Mouse (Mus musculus): Measurements from ENCODE around the gene Zfp618. TPM values are rescaled to one million over a fixed set of nuclear protein-coding genes. Genes with fewer than 3 reads are reported as not detected.

Gene Zfp618
- polyA plus RNA-seq, 1 experiment from 2014 or later: 32.5 TPM

DNA sequence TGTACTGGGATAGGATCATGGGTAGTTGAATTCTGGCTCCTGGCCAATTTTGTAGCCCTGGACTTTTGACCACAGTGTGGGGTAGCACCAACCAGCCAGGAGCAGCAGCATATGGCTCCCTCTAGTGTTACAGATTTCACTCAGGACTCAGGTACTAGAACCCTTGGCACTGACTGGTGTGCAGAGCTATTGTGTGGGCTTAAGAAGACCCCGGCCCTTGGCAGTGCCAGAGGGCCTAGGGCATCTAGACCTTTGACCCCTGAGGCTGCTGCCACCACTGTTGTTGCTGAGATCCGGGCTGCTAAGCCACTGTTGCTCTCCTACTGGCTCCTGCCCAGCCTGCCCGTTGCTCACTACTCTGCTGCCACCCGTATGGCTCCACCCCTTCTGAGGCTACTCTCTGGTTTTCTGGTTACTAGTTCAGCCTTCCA is 54.1 kb downstream of the Zfp618 start:
- H3K36me3 ChIP-seq: no peaks in the 10 kb centered on the region
- no peak overlapping the region for H3K4me2 ChIP-seq
- H3K9me3 ChIP-seq: no peaks in the 10 kb centered on the region
- no peak overlapping the region for H3K9ac ChIP-seq
- H3K27me3 ChIP-seq: no peaks in the 10 kb centered on the region
- ATAC-seq (ENCODE audit: insufficient number of reproducible peaks, low FRiP score, low TSS enrichment, low read depth): 0 out of 2 replicates have a peak, but pooled peaks have one; percentile 40
- 69% methylated on average over 4 of the region's 4 CpGs for WGBS
- no peak overlapping the region for H3K4me3 ChIP-seq
- no peak overlapping the region for H3K27ac ChIP-seq
- peaks cover 10% of the 10 kb centered on the region for H3K4me1 ChIP-seq

DNA sequence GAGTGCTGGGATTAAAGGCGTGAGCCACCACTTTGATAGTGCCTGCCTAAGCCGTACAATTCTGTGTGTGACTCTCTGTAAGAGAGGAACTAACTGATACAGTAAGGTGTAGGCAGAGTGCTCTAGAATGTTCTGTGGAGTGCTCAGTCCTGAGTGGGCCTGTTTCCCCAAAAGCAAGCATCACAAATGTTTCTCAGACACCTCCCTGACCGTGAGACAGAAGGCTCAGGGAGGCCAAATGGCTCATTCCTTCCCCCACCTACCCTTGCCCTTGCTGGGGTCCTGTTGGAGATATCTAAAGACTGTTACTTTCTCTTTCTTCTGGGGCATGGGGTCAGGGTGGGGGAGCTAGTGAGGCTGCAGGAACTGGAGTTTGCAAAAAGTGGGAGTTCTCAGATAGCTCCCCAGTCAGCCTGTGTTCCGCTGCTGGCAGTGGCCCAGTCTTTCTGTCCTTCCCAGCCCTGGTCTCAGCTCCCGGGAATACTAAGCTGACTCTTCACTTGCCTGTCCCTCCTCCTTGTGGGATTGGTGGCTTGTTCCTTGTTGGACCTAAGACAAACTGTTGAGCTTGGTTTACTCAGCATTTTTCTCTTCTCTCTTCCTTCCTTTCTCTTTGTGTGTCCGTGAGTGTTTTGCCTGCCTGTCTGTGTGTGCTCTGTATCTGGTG is 55.8 kb downstream of the Zfp618 start:
- Histone ChIP-seq H3K36me3 (no peaks in the 10 kb centered on the region), H3K9me3 (no peaks in the 10 kb centered on the region), H3K4me2 (no peak overlapping the region), H3K4me3 (no peak overlapping the region), H3K27me3 (no peaks in the 10 kb centered on the region), H3K27ac (no peak overlapping the region), H3K9ac (no peak overlapping the region), H3K4me1 (peaks cover 16% of the 10 kb centered on the region)
- WGBS: 71% methylated on average over 6 of the region's 6 CpGs
- ATAC-seq (ENCODE audit: insufficient number of reproducible peaks, low FRiP score, low TSS enrichment, low read depth): no peak

DNA sequence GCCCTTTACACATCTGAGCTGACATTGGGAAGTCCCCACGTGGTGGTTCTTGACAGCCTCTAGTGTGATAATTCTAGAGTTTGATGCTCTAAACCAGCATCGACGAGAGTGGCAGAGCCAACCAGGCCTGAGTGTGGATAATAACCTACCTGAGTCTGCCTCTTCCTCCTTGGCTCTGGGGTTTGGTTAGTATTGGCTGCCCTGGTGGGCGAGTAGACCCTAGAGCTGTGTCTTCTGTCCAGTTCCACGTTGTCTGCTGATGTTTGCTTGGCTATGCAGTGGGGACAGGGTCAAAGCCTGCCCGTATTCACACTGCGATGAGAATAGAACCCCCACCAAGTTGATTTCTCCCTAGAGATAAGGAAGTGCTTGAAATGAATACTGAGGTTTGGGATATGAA is 58.1 kb downstream of the Zfp618 start:
- Histone ChIP-seq H3K27ac (no peak overlapping the region), H3K36me3 (no peaks in the 10 kb centered on the region), H3K4me1 (peaks cover 29% of the 10 kb centered on the region), H3K9me3 (no peaks in the 10 kb centered on the region), H3K4me2 (no peak overlapping the region), H3K4me3 (no peak overlapping the region), H3K27me3 (no peaks in the 10 kb centered on the region), H3K9ac (no peak overlapping the region)
- no peak for ATAC-seq (ENCODE audit: insufficient number of reproducible peaks, low FRiP score, low TSS enrichment, low read depth)
- 93% methylated on average over 7 of the region's 7 CpGs for WGBS

DNA sequence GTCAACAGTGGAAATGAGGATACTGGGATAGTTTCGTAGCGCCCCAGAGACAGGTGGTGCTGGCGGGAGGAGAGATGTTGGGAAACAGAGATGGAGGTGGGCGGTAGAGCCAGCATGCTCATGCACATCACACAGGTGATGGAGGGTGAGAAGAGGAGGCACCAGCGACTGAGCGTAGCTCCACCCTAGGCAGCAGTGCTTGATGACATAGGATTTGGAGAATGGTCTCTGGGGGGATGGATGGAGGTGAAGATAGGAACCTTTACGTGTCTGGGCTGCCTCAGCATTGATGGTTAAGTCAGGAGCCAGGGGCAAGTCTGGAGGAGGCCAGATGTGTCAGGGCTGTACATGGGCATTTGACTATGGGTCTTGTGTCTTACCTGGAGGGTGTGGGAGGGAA is 58.7 kb downstream of the Zfp618 start:
- no peak overlapping the region for H3K4me2 ChIP-seq
- no peaks in the 10 kb centered on the region for H3K9me3 ChIP-seq
- H3K27ac ChIP-seq: no peak overlapping the region
- WGBS: 94% methylated on average over 7 of the region's 7 CpGs
- no peak for ATAC-seq (ENCODE audit: insufficient number of reproducible peaks, low FRiP score, low TSS enrichment, low read depth)
- no peak overlapping the region for H3K9ac ChIP-seq
- no peak overlapping the region for H3K4me3 ChIP-seq
- peaks cover 29% of the 10 kb centered on the region for H3K4me1 ChIP-seq
- no peaks in the 10 kb centered on the region for H3K36me3 ChIP-seq
- H3K27me3 ChIP-seq: no peaks in the 10 kb centered on the region

DNA sequence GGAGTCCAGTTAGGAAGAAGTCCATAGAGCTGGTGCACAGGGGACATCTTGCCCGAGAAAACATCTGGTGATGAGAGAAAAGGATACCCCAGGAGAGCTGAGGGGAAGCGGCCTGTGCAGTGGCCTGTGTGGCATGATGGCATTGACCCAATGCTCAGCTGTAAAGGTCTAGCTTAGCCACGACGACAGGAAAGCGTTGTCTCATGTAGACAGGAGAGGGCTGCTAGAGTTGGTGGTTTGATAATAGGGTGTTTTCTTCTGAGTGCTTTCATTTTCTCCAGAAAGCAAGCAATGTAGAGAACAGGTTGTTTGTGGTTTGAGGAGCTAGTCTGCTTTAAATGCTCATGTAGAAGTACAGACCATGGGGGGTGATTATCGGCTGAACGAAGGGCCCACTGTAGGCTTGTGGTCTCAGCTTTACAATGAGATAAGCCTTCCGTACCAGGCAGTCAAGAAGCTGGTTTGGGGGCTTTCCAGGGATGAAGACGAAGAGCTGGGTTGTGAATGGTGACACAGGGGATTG is 59.4 kb downstream of the Zfp618 start:
- Histone ChIP-seq H3K27ac (no peak overlapping the region), H3K36me3 (no peaks in the 10 kb centered on the region), H3K27me3 (no peaks in the 10 kb centered on the region), H3K4me1 (peaks cover 24% of the 10 kb centered on the region), H3K4me3 (no peak overlapping the region), H3K9me3 (no peaks in the 10 kb centered on the region), H3K9ac (no peak overlapping the region), H3K4me2 (no peak overlapping the region)
- 84% methylated on average over 9 of the region's 9 CpGs for WGBS
- ATAC-seq (ENCODE audit: insufficient number of reproducible peaks, low FRiP score, low TSS enrichment, low read depth): no peak

DNA sequence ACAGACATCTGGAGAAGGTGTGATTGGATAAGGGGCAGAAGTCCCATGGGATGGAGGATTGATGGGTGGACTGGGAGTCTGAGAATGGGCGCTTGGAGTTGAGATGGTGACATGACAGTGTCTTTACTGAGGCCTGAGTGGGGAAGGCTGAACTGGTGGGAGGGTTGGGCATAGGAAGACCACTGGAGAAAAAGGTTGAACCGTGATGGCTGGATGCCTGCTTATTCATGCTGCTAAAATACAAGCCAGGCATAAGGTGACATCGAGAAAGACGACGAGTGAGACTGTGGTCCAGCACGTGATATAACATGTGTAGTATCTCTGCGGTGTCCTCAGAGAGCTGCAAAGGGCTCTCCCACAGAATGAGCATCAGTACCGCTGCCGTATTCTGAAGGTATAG is 59.9 kb downstream of the Zfp618 start:
- no peak overlapping the region for H3K4me2 ChIP-seq
- peaks cover 24% of the 10 kb centered on the region for H3K4me1 ChIP-seq
- H3K9me3 ChIP-seq: no peaks in the 10 kb centered on the region
- H3K27ac ChIP-seq: no peak overlapping the region
- H3K27me3 ChIP-seq: no peaks in the 10 kb centered on the region
- WGBS: 93% methylated on average over 9 of the region's 9 CpGs
- no peak for ATAC-seq (ENCODE audit: insufficient number of reproducible peaks, low FRiP score, low TSS enrichment, low read depth)
- no peak overlapping the region for H3K4me3 ChIP-seq
- no peak overlapping the region for H3K9ac ChIP-seq
- no peaks in the 10 kb centered on the region for H3K36me3 ChIP-seq

DNA sequence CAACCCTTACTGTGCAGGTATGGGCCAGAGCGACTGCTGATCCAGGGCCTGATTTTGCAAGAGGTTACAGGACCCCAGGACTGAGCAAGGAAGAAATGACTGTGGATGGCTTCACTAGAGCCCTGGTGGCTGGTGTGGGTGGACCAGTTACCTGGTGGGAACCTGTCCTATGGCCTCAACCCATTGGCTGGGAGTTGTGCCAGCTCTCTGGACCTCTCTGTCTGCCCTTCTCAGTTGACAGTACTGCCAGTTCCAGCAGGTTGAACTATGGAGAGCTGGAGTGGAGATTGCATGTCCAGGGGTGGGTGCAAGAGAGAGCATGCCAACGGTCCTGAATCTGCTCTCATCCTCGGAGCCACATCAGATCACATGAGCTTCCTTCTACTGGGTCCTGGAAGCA is 60.9 kb downstream of the Zfp618 start:
- H3K27me3 ChIP-seq: no peaks in the 10 kb centered on the region
- no peaks in the 10 kb centered on the region for H3K9me3 ChIP-seq
- no peak overlapping the region for H3K4me2 ChIP-seq
- H3K27ac ChIP-seq: no peak overlapping the region
- H3K9ac ChIP-seq: no peak overlapping the region
- no peaks in the 10 kb centered on the region for H3K36me3 ChIP-seq
- no peak for ATAC-seq (ENCODE audit: insufficient number of reproducible peaks, low FRiP score, low TSS enrichment, low read depth)
- H3K4me3 ChIP-seq: no peak overlapping the region
- WGBS: 95% methylated on average over 3 of the region's 3 CpGs
- peaks cover 25% of the 10 kb centered on the region for H3K4me1 ChIP-seq

DNA sequence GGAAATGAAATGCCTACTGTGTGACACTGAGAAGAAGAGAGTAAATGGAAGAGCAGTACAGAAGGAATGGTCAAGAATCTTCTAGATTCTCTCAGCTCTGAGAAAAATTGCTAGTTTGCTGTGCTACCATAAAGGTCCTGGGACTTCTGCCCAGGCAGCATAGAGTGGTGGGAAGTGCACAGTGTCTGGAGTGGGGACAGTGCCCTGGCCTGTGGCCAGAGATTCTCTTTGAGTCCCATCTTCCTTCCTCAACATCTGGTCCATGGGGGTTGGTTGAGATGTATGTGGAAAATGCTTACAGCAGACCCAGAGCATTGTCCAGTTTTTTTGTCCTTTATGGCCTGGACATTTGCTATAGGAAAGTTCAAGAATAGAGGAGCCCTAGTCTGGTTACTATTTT is 62.1 kb downstream of the Zfp618 start:
- no peak overlapping the region for H3K4me2 ChIP-seq
- H3K9ac ChIP-seq: no peak overlapping the region
- H3K36me3 ChIP-seq: no peaks in the 10 kb centered on the region
- H3K4me1 ChIP-seq: peaks cover 34% of the 10 kb centered on the region
- no peak overlapping the region for H3K27ac ChIP-seq
- H3K9me3 ChIP-seq: no peaks in the 10 kb centered on the region
- H3K27me3 ChIP-seq: no peaks in the 10 kb centered on the region
- no peak overlapping the region for H3K4me3 ChIP-seq
- no peak for ATAC-seq (ENCODE audit: insufficient number of reproducible peaks, low FRiP score, low TSS enrichment, low read depth)

DNA sequence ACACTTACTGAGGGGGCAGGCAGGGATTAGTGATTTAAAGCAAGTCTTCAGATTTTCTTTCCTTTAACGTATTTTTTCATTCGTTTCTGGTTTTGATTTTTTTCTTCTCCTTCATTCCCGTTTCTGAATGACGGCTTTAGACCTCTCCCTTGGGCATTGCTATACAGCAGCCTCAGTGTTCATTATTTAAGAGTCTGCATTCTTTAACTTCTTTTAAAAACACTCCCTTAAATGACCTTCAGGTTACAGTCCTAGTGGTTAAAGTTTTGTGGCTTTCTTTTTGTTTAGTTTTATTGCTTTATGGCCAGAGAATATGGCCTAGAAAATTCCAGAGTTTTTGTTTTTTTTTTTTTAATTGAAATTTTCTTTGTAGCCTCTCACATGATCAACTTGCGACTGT is 64.8 kb downstream of the Zfp618 start:
- Histone ChIP-seq H3K4me1 (peaks cover 45% of the 10 kb centered on the region), H3K36me3 (no peaks in the 10 kb centered on the region), H3K27ac (no peak overlapping the region), H3K9ac (no peak overlapping the region), H3K4me2 (no peak overlapping the region), H3K9me3 (no peaks in the 10 kb centered on the region), H3K4me3 (no peak overlapping the region), H3K27me3 (no peaks in the 10 kb centered on the region)
- WGBS: 14% methylated on average over 5 of the region's 5 CpGs
- ATAC-seq (ENCODE audit: insufficient number of reproducible peaks, low FRiP score, low TSS enrichment, low read depth): no peak

DNA sequence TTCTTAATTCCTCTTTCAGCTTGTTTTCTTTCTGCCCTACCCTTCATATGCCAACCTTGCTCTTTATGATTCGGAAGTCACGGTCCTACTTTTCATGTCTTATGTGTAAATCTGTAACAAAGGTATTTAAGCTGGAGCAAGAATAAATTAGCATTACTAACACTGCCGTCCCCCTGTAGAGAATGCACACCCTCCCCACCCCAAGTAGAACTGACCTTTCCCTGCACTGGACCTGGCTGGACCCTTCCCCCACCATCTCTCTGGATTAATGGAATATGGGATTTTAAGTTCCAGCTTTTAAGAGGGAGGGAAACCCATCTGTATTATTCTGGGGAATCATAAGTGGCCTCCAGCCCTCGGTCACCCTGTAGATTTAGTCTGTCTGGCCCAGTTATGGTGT is 65.9 kb downstream of the Zfp618 start:
- no peak for ATAC-seq (ENCODE audit: insufficient number of reproducible peaks, low FRiP score, low TSS enrichment, low read depth)
- peaks cover 51% of the 10 kb centered on the region for H3K4me1 ChIP-seq
- no peak overlapping the region for H3K9ac ChIP-seq
- no peaks in the 10 kb centered on the region for H3K36me3 ChIP-seq
- no peaks in the 10 kb centered on the region for H3K9me3 ChIP-seq
- H3K4me2 ChIP-seq: no peak overlapping the region
- no peaks in the 10 kb centered on the region for H3K27me3 ChIP-seq
- H3K27ac ChIP-seq: no peak overlapping the region
- no peak overlapping the region for H3K4me3 ChIP-seq
- 73% methylated on average over 4 of the region's 4 CpGs for WGBS

DNA sequence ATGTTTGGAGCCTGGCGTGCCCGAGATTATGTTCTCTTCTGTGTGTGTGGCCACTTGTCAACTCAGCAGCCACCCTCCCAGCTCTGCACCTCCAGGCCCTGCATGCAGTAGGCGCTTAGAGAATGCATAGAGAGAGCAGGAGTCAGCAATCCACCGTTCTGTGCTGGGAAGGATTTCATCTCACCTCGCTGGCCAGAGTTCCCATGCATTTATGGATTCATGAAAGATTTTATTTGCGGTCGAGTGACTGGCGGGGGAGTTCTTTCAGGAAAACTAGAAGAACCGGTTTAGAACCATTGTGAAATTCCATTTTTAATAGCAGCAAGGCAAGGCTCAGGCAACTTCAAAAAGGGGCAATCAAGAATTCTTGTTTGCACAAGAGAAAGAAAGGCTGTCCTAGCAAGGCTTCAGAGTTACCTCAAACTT is 67.2 kb downstream of the Zfp618 start:
- ATAC-seq (ENCODE audit: insufficient number of reproducible peaks, low FRiP score, low TSS enrichment, low read depth): no peak
- Histone ChIP-seq H3K27me3 (no peaks in the 10 kb centered on the region), H3K27ac (peak overlapping the region; percentile 84), H3K4me1 (peaks cover 56% of the 10 kb centered on the region), H3K9me3 (no peaks in the 10 kb centered on the region), H3K36me3 (no peaks in the 10 kb centered on the region), H3K9ac (no peak overlapping the region), H3K4me2 (no peak overlapping the region), H3K4me3 (no peak overlapping the region)
- 26% methylated on average over 9 of the region's 9 CpGs for WGBS

DNA sequence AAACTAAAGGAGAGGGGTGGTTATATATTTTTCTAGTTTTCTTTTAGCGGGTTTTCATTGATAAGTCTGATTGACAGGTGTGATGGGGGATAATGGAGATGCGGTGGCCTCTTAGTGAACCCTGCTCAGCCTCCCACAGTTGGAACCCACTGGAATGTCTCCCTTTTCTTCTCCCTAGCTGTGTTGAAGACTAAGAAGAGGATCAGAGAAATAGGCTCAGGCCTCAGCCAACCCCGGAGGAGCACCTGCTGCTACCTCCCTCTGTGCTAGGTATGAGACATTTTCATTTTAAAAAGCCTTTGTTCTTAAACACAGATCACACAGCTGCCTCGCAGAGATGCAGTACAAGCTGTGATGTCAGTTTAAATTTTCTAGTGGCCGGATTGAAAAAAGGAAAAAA is 68.4 kb downstream of the Zfp618 start:
- no peaks in the 10 kb centered on the region for H3K27me3 ChIP-seq
- H3K4me1 ChIP-seq: peaks cover 59% of the 10 kb centered on the region
- no peak overlapping the region for H3K27ac ChIP-seq

DNA sequence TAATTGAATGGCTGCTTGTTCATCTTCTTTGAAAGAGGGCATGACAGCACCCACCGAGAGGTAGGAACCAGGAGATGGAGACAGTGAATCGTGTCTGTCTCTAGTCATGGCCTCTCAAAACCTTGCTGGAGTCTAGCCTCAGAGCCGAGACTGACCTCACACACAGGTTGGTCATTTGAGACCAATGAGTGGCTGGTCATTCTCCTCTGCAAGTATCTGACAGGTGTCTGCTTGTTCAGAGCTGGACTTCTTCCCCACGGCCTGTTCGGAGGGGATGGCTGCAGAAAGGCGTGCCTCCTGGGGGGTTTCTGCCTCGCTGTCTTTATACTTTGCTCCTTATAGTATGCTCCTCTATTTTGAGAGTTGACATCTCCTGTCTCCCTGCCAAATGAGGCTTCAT is 70.6 kb downstream of the Zfp618 start:
- no peak overlapping the region for H3K9ac ChIP-seq
- peaks cover 56% of the 10 kb centered on the region for H3K4me1 ChIP-seq
- no peaks in the 10 kb centered on the region for H3K9me3 ChIP-seq
- H3K27ac ChIP-seq: no peak overlapping the region
- 76% methylated on average over 7 of the region's 7 CpGs for WGBS
- H3K36me3 ChIP-seq: peaks cover 5% of the 10 kb centered on the region; the same call in 1 of the 2 replicates
- no peak for ATAC-seq (ENCODE audit: insufficient number of reproducible peaks, low FRiP score, low TSS enrichment, low read depth)
- H3K27me3 ChIP-seq: no peaks in the 10 kb centered on the region
- H3K4me2 ChIP-seq: no peak overlapping the region
- no peak overlapping the region for H3K4me3 ChIP-seq

More for the DNA sequence above, 68.4 kb downstream of the Zfp618 start:
- H3K9ac ChIP-seq: no peak overlapping the region
- no peak overlapping the region for H3K4me3 ChIP-seq
- no peaks in the 10 kb centered on the region for H3K9me3 ChIP-seq
- ATAC-seq (ENCODE audit: insufficient number of reproducible peaks, low FRiP score, low TSS enrichment, low read depth): no peak
- H3K36me3 ChIP-seq: no peaks in the 10 kb centered on the region
- WGBS: 62% methylated on average over 5 of the region's 5 CpGs
- no peak overlapping the region for H3K4me2 ChIP-seq

Data from limb, embryonic 15.5 days (tissue).